Mouse (Mus musculus): Measurements from ENCODE around the gene Mrps6. TPM values are rescaled to one million over a fixed set of nuclear protein-coding genes. Genes with fewer than 3 reads are reported as not detected.
A peak's percentile ranks its signal among the peaks of the same experiment; 100 is the strongest.

Gene Mrps6
- polyA plus RNA-seq (2021), result 293 TPM

DNA sequence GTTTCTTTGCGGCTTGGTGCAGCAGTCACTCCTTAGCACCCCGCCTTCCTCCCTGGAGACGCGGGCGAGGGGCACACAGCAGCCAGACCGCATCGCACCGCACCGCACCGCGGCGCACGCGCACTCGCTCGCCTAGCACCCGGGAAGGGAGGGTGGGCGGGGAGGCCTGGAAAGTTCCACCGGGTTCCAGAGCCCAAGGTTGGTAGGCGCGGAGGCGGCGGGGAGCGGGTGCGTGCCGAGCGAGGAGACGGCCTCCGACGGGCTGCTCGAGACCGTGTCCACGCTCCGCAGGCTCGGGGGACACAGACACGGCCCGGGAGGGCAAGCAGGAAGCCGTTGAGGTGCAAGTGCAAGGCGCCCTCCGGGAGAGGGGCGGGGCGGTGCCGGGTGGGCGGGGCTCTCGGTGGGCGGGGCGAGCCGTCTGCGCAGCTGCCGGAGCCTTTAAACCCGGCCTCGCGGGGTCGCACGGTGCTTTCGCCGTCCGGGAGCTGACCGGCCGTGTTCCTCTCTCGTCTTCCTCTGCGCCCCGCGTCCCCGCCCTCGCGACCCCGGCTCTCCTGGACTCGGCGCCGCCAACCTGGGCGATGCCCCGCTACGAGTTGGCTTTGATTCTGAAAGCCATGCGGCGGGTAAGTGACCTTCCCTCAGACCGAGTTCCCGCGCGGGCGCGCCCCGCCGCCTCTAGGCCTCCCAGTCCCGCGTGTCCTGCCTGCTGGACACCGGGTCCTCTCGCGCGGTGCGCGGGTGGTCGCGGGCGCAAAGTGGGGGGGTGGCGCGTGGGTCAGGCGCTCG is at the start of gene Mrps6, which contains the start of the genes Gm49711 and Slc5a3:
Mrps6 (plus strand) TSS at position 419 of the 792 bp plus-strand sequence.
Gm49711 (plus strand) TSS at position 465 of the 792 bp plus-strand sequence.
Slc5a3 (plus strand) TSS at position 471 of the 792 bp plus-strand sequence.
- ChIA-PET POLR2A (interaction anchor here (1.1 to 2.6 kb wide), 5 partner anchors 56 to 120 kb away, joined by 3 to 16 read pairs (median 5); no protein-coding TSS in a partner anchor), CTCF (interaction anchor here (0.8 kb wide), 1 partner anchor 13 kb away, joined by 3 read pairs; no protein-coding TSS in a partner anchor)
- ATAC-seq (peak; percentile 75), DNase-seq (ENCODE audit: low read depth, low spot score) (peak; percentile 58)
- in situ Hi-C loops (cut with MboI; ENCODE audit: low pct_unique_long_range_greater_than_20kb), result no loop called here
- TF ChIP-seq CTCF (IDR thresholded peaks at IDR 0.05), result no peak
- H3K27me3 ChIP-seq, result no peaks in the 10 kb centered on the region

DNA sequence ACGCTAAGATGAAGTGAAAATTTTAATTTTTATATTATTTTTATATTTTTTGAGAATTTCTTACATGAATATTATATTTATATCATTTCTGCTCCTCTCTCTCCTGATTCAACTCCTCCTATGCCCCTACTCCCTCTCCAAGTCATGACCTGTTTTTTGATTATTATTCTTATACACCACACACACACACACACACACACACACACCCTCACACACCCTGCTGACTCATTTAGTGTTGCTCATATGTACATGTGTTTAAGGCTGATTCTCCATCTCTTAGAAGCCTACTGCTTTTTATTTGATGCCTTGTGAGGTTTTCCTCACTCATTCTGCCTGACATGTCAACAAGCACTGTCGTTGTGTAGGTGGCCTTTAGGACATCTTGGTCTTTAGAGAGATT is 48.5 kb upstream of the Mrps6 start:
- no peaks in the 10 kb centered on the region for H3K27me3 ChIP-seq
- POLR2A ChIA-PET, result no interaction called here
- in situ Hi-C loops (cut with MboI; ENCODE audit: low pct_unique_long_range_greater_than_20kb), result no loop called here
- no peak for TF ChIP-seq CTCF (IDR thresholded peaks at IDR 0.05)
- CTCF ChIA-PET, result no interaction called here
- DNase-seq (ENCODE audit: low read depth, low spot score) (no peak), ATAC-seq (no peak)

DNA sequence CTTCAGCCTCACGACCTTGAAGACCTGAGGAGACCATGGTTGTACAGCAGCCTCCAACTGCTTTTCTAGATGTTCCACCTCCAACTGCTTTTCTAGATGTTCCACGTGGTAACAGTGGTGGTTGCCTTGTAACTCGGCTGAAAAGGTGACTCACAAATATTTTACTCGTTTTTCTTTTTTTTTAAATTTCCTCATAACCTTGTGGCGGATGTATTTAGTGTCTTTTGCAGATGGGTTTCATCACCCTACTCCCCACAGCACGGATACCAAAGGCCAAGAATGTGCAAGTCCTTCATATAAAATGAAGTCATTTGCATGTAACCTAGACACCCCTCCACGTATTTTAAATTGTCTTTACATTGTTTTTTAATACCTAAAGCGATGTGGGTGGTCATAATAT is 41.3 kb upstream of the Mrps6 start:
- no peak for DNase-seq (ENCODE audit: low read depth, low spot score)
- ChIA-PET POLR2A (no interaction called here), CTCF (no interaction called here)
- in situ Hi-C loops (cut with MboI; ENCODE audit: low pct_unique_long_range_greater_than_20kb), result no loop called here
- H3K27me3 ChIP-seq, result no peaks in the 10 kb centered on the region
- no peak for TF ChIP-seq CTCF (IDR thresholded peaks at IDR 0.05)
- ATAC-seq, result no peak

DNA sequence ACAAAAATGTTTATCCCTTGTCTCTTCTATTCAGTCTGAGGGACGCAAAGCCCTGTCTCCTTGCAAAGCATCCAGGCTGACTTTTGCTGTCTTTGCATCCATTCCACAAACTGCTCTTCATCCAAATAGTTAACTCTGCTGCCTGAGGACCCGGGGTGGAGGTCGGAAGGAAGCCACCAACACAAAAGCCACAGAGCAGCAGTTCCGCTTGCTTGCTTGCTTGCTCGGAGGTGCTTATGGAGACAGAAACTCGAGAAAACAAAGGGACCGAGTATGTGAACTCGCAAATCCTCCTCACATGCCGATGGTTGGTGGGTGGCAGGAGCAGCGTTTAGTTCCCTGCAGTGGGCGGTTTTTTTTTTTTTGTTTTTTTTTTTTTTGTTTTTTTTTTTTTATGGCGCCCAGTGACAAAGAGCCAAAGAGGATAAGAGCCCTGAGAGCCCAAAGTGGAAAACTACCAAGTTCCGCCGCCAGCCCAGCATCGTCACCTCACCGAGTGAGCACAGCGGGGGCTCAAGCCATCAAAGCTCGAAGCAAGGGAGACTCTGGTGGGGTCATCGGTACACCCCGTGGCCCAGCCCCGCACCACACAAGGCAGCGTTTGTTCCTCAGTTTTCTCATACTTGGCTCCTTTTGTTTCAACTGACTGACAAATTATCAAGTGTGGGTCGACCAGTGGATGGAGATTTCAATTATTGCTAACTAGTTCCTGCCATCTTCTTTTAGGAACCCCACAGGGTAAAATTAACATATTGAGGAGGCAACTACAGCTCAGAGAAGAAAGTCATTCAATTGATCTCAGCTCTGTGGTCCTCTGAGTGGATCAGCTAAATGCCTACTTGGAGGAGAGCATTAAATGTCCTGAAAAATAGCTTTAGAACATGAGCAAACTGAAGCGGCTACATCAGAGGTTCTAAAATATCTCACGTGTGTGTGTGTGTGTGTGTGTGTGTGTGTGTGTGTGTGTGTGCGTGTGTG is 38.6 kb upstream of the Mrps6 start:
- no peaks in the 10 kb centered on the region for H3K27me3 ChIP-seq
- in situ Hi-C loops (cut with MboI; ENCODE audit: low pct_unique_long_range_greater_than_20kb), result no loop called here
- ChIA-PET POLR2A (no interaction called here), CTCF (interaction anchor here (2.0 kb wide), 1 partner anchor 16 kb away, joined by 5 read pairs; no protein-coding TSS in a partner anchor)
- TF ChIP-seq CTCF (IDR thresholded peaks at IDR 0.05), result no peak
- ATAC-seq (no peak), DNase-seq (ENCODE audit: low read depth, low spot score) (no peak)

DNA sequence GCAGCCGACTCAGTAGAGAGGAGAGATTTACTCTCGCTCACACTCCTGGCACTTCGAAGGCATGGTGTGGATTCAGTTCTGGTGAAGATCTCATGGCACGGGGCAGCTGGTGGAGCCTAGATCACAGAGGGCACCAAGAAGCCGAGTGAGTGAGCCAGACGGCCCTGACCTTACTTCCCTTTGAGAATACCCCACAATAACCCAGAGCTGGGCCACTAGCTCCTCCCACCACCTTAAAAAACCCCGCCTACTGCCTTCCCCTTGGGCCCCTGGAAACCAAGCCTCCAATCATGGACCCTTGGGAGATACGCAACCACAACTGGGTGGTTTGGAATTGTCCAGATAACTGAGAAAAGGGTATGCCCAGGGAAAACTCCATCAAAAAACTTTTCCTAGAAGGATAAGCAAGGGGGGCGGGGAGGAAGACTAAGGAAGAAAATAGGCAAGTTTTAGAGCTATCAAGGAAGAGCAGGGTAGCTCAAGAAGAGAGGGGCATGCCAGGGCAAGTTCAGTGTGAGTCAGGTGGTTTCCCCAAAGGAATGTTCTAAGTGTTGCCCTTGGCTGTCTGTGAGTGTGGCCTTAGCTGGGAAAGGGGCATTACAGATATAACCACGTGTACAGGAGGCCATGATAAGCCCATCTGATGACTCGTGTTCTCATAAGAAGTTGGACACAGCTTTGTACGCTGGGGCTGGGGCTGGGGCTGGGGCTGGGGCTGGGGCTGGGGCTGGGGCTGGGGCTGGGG is 36.2 kb upstream of the Mrps6 start:
- no peaks in the 10 kb centered on the region for H3K27me3 ChIP-seq
- TF ChIP-seq CTCF (IDR thresholded peaks at IDR 0.05), result no peak
- ATAC-seq, result no peak
- ChIA-PET CTCF (interaction anchor here (1.3 kb wide), 1 partner anchor 12 kb away, joined by 3 read pairs; no protein-coding TSS in a partner anchor), POLR2A (no interaction called here)
- in situ Hi-C loops (cut with MboI; ENCODE audit: low pct_unique_long_range_greater_than_20kb), result no loop called here
- peak; percentile 12 for DNase-seq (ENCODE audit: low read depth, low spot score)

DNA sequence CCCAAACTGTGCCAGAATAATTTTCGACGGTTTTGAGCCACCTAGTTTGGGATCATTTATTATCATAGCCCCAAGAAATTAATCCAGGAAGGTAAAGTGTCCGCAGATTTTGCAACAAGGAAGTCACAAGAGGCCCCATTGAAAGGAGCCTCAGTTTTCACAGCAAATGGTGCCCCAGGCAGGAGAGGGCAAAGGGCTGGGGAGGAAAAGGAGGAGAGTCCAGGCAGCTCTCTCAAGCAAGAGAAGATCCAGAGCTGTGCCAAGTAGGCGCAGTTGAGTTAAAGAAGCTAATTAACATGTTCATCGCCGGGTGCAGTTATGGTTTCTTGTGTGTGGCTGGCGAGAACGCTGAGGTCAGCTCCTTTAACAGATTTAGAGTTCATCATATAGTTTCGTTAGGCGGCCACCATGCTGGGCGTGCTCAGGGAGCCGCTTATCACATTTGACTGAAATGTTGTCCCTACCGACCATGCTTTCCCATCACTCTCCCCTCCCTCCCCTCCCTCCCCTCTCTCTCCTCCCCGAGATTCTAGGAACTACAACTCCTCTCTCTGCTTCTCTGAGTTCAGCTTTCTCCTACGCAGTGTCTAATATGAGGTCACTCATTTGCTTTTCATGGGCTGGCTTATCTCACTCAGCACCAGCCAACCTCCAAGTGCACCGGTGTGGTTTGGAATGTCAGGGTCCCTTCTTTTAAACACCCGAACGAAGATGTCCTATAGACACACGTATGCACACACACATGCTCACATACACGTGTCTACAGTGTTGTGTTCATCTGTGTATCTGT is 35.4 kb upstream of the Mrps6 start:
- ChIA-PET POLR2A (no interaction called here), CTCF (interaction anchor here (1.3 kb wide), 1 partner anchor 11 kb away, joined by 3 read pairs; no protein-coding TSS in a partner anchor)
- no peaks in the 10 kb centered on the region for H3K27me3 ChIP-seq
- in situ Hi-C loops (cut with MboI; ENCODE audit: low pct_unique_long_range_greater_than_20kb), result no loop called here
- no peak for TF ChIP-seq CTCF (IDR thresholded peaks at IDR 0.05)
- DNase-seq (ENCODE audit: low read depth, low spot score) (no peak), ATAC-seq (no peak)

DNA sequence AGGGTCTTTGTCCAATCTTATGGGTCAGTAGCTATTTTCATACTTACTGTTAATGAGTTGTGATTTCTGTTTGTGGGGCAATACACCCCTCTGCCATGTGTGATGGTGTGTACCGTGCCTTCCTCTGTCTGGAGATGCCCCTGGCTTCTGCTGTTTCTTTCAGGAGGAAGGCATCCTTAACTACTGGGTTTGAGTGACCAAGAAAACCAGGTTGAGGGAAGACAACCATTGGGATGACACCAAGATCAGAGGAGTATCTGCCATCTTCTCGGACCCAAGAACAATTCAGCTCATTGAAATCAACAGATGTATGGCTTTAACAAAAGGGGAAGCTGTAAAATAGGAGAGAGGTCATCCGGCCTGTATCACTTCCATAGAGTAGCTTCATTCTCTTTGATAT is 24.8 kb upstream of the Mrps6 start:
- TF ChIP-seq CTCF (IDR thresholded peaks at IDR 0.05), result no peak
- no peaks in the 10 kb centered on the region for H3K27me3 ChIP-seq
- POLR2A ChIA-PET, result no interaction called here
- ATAC-seq (no peak), DNase-seq (ENCODE audit: low read depth, low spot score) (no peak)
- in situ Hi-C loops (cut with MboI; ENCODE audit: low pct_unique_long_range_greater_than_20kb), result no loop called here
- CTCF ChIA-PET, result interaction anchor here (1.1 to 1.4 kb wide), 2 partner anchors 11 to 13 kb away, joined by 3 to 4 read pairs; no protein-coding TSS in a partner anchor

DNA sequence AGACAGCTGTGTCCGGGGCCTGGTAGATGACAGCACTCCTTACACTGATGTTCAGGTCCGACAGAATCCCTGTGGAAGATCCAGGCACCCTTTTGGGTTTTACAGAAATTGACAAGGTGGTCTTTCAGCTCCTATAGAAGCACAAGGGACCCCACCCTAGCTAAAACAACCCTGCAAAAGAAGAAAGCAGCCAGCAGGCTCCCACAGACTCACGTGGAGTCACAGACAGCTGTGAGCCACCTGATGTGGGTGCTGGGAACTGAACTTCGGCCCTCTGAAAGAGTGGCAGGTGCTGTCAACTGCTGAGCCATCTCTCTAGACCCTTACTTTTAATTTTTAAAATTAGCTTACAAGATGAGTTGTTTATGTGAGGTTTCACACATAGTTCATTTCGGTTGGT is 23.4 kb upstream of the Mrps6 start:
- ChIA-PET CTCF (no interaction called here), POLR2A (no interaction called here)
- no peaks in the 10 kb centered on the region for H3K27me3 ChIP-seq
- no peak for ATAC-seq
- DNase-seq (ENCODE audit: low read depth, low spot score), result no peak
- TF ChIP-seq CTCF (IDR thresholded peaks at IDR 0.05), result no peak
- in situ Hi-C loops (cut with MboI; ENCODE audit: low pct_unique_long_range_greater_than_20kb), result no loop called here

DNA sequence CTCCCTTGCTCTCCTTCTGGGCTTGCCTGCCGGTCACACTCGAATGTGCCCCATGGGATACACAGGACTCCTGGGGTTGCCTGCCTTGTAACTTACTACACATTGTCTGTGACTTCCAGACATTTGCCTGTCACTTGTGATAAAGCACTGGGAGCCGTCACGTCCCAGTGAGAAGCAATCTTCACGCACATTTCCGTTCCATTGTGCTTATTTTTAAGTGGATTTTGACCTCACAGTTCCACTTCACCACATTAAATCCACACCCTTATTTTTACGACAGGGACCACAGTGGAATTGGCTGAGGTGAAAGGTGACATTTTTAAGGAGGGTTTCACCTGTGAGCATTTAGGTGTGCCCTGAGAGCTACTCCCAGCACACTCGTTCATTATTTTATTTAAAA is 21.4 kb upstream of the Mrps6 start:
- TF ChIP-seq CTCF (IDR thresholded peaks at IDR 0.05), result no peak
- DNase-seq (ENCODE audit: low read depth, low spot score) (no peak), ATAC-seq (no peak)
- in situ Hi-C loops (cut with MboI; ENCODE audit: low pct_unique_long_range_greater_than_20kb), result no loop called here
- ChIA-PET CTCF (no interaction called here), POLR2A (no interaction called here)
- no peaks in the 10 kb centered on the region for H3K27me3 ChIP-seq
